Mouse (Mus musculus) heart, postnatal 25 days (tissue): ENCODE data around the gene Pde3a. TPM values are rescaled to one million over a fixed set of nuclear protein-coding genes. Genes with fewer than 3 reads are reported as not detected.

ENCODE experiments used
- DNase-seq: peaks from one replicate; pipeline ENCODE4 v3.0.0; 2022; ENCODE audit warnings: low spot score
- intact Hi-C: fragments of 180-260 bp; cut with DNase I; formaldehyde crosslinking; loops from one replicate; pipeline ENCODE4 v1.15.1; 2025
- total RNA-seq, 2 experiments: library from RNA; stranded (reverse); gene quantifications; 2 replicates each; pipeline ENCODE4 v1.2.3; 2021

The Pde3a gene
- total RNA-seq, 2 experiments from 2014 or later, result 54.3 to 54.9 TPM

- DNase-seq, result no peak
- intact Hi-C loops, result no loop called here
These were observed 207.5 kb downstream of the Pde3a start for GRCm38 (mm10) chr6:141456591-141456990.

GRCm38 (mm10) chr6:141470251-141470650, 221.2 kb downstream of the Pde3a start:
- intact Hi-C loops, result no loop called here

GRCm38 (mm10) chr6:141474223-141474622, 225.2 kb downstream of the Pde3a start:
- intact Hi-C loops, result no loop called here
- DNase-seq, result no peak

More at GRCm38 (mm10) chr6:141470251-141470650, 221.2 kb downstream of the Pde3a start:
- DNase-seq, result no peak

GRCm38 (mm10) chr6:141474696-141475095, 225.6 kb downstream of the Pde3a start:
- intact Hi-C loops, result no loop called here
- no peak for DNase-seq

DNA sequence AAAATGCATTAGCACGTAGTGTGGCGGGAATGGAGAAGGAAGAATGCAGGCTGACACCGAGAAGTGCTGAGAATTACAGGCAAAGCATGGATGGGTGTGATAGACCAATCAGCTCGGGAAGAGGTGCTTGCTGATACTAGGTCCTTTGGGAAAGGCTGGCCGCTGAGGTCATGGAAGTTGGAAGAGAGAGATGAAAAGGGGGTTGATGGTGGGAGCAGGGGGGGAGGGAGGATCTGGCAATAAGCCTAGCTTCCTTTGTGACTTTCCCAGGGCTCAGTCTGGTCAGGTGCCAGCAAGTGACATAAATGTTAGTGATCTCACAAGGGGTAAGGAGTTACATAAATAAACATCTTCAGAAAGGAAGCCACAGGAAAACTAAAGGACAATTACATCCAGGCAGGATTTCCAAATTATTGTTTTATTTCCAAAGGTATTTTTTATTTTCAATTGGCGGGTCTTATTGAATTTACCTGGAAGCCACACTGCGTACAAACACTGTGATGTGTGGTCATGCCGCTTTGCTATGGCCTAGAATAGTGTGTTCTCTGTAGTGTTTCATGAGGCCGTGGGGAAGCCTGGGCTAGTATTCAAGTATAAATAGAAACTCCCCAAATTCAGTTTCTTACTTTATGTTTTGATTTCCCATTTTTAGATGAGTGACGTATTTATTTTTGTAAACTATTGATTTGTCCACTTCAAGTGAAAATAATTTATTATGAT, 236.4 kb downstream of the Pde3a start:
- intact Hi-C loops, result loop anchor here (5.0 to 10.0 kb wide), 3 partner anchors 87 to 1029 kb away; no protein-coding TSS in a partner anchor
- no peak for DNase-seq

DNA sequence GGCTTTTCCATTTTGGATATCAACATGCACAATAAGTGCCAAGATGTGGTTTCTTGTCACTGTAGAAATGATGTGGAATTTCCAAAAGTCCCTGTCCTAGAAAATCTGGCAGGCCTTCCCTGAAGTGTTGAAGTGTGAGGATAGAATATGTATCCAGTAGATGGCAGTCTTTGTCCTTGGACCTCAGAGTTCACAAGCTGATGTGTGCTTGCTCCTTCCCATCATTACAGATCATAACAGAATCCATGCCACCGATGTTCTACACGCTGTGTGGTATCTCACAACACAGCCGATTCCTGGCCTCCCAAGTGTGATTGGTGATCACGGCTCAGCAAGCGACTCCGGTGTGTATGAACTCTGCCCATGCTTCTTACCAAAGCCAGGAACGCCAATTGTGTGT, 238.2 kb downstream of the Pde3a start:
- intact Hi-C loops, result loop anchor here (5.0 to 10.0 kb wide), 3 partner anchors 85 to 1028 kb away; no protein-coding TSS in a partner anchor

DNA sequence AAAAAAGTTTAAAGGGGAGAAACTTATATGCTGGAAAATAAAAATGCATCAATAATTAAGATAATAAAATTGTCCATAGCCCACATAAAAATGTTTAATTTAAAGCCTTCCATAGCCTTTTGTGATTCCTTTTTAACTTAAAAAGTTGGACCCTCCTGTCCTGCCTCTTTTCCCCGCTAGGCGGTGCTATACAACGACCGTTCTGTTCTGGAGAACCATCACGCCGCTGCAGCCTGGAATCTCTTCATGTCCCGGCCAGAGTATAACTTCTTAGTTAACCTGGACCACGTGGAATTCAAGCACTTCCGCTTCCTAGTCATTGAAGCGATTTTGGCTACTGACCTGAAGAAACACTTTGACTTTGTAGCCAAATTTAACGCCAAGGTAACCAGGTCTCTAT, 239.6 kb downstream of the Pde3a start:
- DNase-seq, result no peak
- intact Hi-C loops, result loop anchor here (5.0 to 10.0 kb wide), 3 partner anchors 84 to 1026 kb away; no protein-coding TSS in a partner anchor

More for the DNA sequence above, 238.2 kb downstream of the Pde3a start:
- DNase-seq, result no peak

GRCm38 (mm10) chr6:141494909-141495308, 245.8 kb downstream of the Pde3a start:
- intact Hi-C loops, result no loop called here
- DNase-seq, result no peak

DNA sequence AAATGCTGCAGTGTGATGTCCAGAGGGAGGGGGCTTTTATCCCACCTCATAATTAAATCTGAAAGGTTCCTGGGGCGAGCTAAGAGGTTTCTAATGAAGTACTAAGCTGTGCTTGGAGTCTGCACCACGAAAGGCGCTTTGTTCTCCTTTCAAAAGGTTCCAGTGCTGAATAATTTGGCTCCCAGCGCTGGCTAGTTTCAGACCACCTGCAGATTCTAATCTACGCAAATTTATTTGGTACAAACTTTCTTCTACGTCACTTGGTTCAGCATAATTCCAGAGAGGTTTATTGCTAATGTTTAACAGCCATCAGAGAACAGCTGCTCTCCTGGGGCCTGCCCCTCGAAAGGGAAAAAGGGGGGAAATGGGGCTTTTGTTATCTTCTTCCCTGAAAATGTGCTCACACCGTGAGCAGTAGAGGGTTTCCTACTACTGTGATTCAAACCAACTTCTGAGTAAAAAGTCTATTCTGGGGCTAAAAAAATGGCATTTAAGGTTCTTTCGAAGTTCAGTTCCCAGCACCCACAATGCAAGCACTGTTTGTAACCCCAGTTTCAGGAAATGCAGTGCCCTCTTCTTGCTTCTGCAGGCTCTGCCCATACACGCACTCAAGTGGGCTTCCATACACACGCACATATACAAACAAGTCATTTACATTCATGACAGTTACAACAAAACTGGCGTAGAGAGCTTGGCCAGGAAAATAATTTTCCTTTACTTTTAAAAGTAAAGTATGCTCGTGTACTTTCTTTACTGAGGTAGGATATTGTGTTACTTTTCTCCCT, 246.8 kb downstream of the Pde3a start:
- DNase-seq, result no peak
- intact Hi-C loops, result no loop called here

DNA sequence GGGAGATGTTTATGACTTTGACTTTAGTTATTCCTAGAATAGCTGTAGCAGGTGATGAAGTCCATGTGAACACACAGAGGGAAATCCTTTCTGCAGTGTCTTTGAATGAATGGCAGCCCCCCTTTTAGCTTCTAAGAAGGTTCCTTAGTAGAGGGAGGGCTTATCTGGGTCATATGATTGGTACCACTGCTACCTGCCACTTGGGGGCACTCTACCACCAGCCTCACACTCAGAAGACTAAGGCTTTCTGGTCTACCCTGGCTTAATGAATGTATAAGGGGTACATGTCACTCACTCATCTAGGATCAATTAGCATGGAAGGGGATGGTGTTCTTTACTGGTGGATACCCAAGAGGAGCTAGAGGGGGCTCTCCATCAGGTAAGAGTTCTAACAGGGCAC, 250.4 kb downstream of the Pde3a start:
- DNase-seq, result no peak
- intact Hi-C loops, result no loop called here

DNA sequence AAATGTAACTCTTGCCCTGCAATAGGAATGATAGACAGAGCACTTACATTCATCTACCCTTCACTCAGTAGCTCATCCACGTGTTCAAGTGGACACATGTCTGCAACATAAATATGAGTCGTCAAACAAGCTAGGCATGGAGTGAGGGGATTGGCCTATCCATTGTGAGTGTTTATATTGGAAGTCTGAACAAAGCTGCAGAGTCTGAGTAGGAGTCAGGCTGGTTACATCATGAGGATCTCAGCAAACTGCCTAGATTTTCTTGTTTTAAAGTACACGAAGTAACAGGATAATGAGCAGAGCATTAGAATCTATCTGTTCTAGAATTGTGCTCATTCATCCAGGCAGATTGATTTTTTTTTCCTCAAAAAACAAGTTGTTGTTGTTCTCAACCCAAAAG, 252.1 kb downstream of the Pde3a start:
- intact Hi-C loops, result no loop called here
- no peak for DNase-seq

- intact Hi-C loops, result no loop called here
- no peak for DNase-seq
These were observed 273.5 kb downstream of the Pde3a start for GRCm38 (mm10) chr6:141522541-141522940.

DNA sequence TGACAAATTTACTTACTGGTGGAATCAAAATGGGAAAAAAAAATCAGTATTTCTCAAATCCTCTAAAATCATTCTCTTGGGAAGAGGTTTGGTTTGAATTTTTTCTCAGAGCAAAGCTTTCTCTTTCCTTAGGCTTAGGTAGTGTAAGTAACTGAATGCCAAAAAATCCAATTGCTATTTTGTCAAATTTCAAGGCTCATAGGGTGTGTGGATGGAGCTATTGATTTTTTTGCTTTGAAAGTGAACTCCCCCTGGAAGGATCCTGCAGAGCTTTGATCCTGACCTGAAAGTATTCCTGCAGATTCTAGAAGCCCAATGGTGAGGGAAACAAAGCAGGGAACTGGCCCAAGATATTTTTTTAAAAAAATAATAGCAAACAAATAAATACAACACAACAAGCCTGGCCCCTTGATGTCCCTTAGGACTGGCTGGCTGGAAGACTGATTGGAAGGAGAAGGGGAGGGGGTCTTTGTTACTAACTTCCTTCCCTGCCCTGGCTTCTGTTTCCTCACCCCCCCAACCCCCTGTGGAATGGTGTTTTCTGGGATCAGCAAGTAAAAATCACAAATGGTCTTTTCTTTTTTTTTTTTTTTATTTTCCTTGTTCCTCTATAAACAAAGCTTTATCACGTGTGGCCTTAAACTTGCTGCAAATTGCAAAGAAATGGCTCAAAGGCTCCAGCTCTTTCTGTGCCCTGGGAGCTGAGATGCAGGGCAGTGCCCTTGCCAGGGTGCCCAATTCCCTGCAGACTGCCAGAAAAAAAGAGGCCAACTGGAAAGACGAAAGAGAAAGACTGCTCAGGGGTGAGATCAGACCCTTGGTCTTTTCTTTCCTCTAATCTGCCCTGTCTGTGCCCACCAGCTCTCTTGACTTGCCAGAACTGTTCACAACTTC, 274.9 kb downstream of the Pde3a start, which contains the start of gene Slco1c1:
TSS of gene Slco1c1 (plus strand) at position 622 of the 894 bp plus-strand sequence.
- intact Hi-C loops, result no loop called here
- no peak for DNase-seq

GRCm38 (mm10) chr6:141525787-141526186, 276.7 kb downstream of the Pde3a start:
- intact Hi-C loops, result no loop called here
- no peak for DNase-seq

DNA sequence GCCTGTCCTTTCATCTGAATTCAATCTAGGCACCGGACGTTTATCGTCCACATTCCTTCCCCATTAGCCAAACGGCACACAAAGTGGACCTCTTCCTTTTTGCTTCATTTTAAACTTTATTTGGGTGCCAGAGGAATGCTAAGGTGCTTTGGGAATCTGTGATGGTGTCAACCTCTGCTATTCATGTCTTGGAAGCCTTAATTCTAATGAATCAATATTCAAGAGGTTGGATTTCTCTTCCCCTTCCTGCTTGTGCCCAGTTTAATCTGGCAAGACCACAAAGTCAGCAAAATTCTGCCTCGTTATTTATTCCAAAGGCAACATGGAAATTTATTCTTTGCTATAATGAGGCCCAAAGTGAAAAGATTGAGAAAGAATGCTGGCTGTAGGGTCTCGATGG, 281.8 kb downstream of the Pde3a start:
- DNase-seq, result no peak
- intact Hi-C loops, result no loop called here

DNA sequence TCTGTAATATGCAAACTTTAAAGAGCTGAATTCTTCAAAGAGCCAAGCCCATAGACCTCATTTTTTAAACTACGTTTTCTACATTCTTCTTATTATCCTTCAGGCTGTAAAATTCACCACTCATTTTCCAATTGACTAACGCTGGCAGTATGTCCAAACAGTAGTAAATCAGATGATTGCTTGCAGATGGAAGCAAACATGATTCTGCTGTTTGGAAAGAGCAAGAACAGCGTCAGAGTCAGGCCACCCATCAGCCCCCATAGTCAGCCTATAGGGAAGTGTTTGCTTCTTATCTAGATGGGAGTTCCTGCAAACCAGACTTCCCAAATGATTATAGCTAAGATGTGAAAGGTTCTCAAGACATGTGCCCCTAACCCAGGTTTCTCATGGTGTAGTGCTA, 288.2 kb downstream of the Pde3a start:
- no peak for DNase-seq
- intact Hi-C loops, result no loop called here

DNA sequence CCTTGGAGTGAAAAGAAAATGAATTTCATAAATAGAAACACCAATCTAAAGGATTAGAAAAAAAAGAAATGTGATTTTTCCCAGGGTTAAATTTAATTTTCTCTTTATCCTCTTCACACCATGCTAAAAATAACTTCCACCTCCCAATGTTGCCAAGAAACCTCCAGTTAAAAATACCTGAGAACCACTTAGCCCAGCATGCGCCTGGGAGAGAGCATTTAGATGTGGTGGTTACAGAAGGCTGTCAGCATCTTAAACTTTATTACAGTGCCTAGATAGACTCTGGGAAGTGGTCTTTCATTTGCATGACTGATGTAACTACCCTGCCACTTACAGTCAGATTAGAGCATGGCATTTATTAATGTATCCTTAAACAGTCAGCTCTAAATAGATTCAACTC, 292.1 kb downstream of the Pde3a start:
- intact Hi-C loops, result no loop called here
- DNase-seq, result no peak

- DNase-seq, result no peak
- intact Hi-C loops, result no loop called here
These were observed 294.3 kb downstream of the Pde3a start for GRCm38 (mm10) chr6:141543344-141543743.
